Mouse (Mus musculus) ES-E14 (cell line): ENCODE results near the gene Nucb1. TPM values are rescaled to one million over a fixed set of nuclear protein-coding genes. Genes with fewer than 3 reads are reported as not detected.
A peak's percentile ranks its signal among the peaks of the same experiment; 100 is the strongest.
"Not testable (repeated sequence)": the region's sequence is repeated elsewhere in the genome, so short reads cannot be mapped to it uniquely, and the experiment has no call there.

Source experiments
- DNase-seq: peaks from one replicate; pipeline ENCODE4 v3.0.0-alpha.2; 2013; ENCODE audit warnings: low read depth, low spot score
- H3K27ac ChIP-seq: 2 replicates; pipeline ENCODE4 v1.5.1; 2012; ENCODE audit warnings: low read depth, mild to moderate bottlenecking, low read length, moderate library complexity, mixed read lengths; ENCODE audit not compliant: poor library complexity, insufficient read depth, severe bottlenecking
- H3K36me3 ChIP-seq: 2 replicates; pipeline ENCODE4 v1.6.1; 2012; ENCODE audit warnings: mild to moderate bottlenecking, low read length, moderate library complexity, mixed read lengths; ENCODE audit not compliant: control insufficient read depth, poor library complexity, insufficient read depth, severe bottlenecking
- H3K4me1 ChIP-seq, 2 experiments: fragments of 150-350 bp in 1 of 2; sonication (generic) in 1 of 2; 2 replicates each; pipeline ENCODE4 v1.6.1; 2012; ENCODE audit warnings: low read length in 2 of 2, mild to moderate bottlenecking in 1 of 2, mixed read lengths in 1 of 2; ENCODE audit not compliant: control insufficient read depth in 2 of 2, insufficient read depth in 2 of 2, poor library complexity in 1 of 2
- H3K4me3 ChIP-seq, 2 experiments: fragments of 150-350 bp in 1 of 2; sonication (generic) in 1 of 2; 2 replicates each; pipeline ENCODE4 v1.5.1; 2012; ENCODE audit warnings: low read length in 2 of 2, low read depth in 1 of 2, mild to moderate bottlenecking in 1 of 2, mixed read lengths in 1 of 2; ENCODE audit not compliant: insufficient read depth in 1 of 2, poor library complexity in 1 of 2, severe bottlenecking in 1 of 2
- H3K9ac ChIP-seq: 2 replicates; pipeline ENCODE4 v1.6.1; 2012; ENCODE audit warnings: low read depth, mild to moderate bottlenecking, low read length, mixed read lengths; ENCODE audit not compliant: poor library complexity, insufficient read depth, severe bottlenecking
- H3K9me3 ChIP-seq: fragments of 150-350 bp; sonication (generic); 2 replicates; pipeline ENCODE4 v1.6.1; 2012; ENCODE audit warnings: low read depth, mild to moderate bottlenecking, low read length; ENCODE audit not compliant: control insufficient read depth, insufficient read depth
- CHD2 ChIP-seq: IDR thresholded peaks from 2 replicates; pipeline ENCODE4 v1.6.1; 2014; ENCODE audit warnings: mild to moderate bottlenecking, low read depth, low read length, inconsistent platforms
- HCFC1 ChIP-seq: IDR thresholded peaks from 2 replicates; pipeline ENCODE4 v1.6.1; 2012; ENCODE audit warnings: low read length, inconsistent platforms, borderline replicate concordance; ENCODE audit not compliant: insufficient read depth
- MAFK ChIP-seq: IDR thresholded peaks from 2 replicates; pipeline ENCODE4 v1.6.1; 2014; ENCODE audit warnings: mild to moderate bottlenecking, low read depth, low read length, inconsistent platforms; ENCODE audit not compliant: insufficient read depth
- ZC3H11A ChIP-seq: IDR thresholded peaks from 2 replicates; pipeline ENCODE4 v1.6.1; 2012; ENCODE audit warnings: low read depth, mild to moderate bottlenecking, inconsistent platforms, low read length, borderline replicate concordance
- ZNF384 ChIP-seq: IDR thresholded peaks from 2 replicates; pipeline ENCODE4 v1.6.1; 2012; ENCODE audit warnings: low read depth, low read length, inconsistent platforms
- in situ Hi-C, 2 experiments: fragments of 600-800 bp; cut with MboI; formaldehyde crosslinking; loops; one replicate each; pipeline ENCODE4 v1.15.1; 2025; ENCODE audit warnings: low sequenced_read_pairs in 2 of 2, inconsistent platforms in 1 of 2; ENCODE audit not compliant: unreplicated experiment in 2 of 2
- total RNA-seq: library from RNA; depleted of rRNA; stranded (reverse); fragments of 300-350 nt; gene quantifications from 2 replicates; pipeline ENCODE4 v1.2.3, GENCODE M21; 2012

Nucb1 gene
- total RNA-seq, 1 experiment, result 131 TPM

- TF ChIP-seq HCFC1 (peak; percentile 86), MAFK (no peak), CHD2 (no peak), ZNF384 (no peak), ZC3H11A (no peak)
- Histone ChIP-seq H3K36me3 (peaks cover 16% of the 10 kb centered on the region), H3K4me1 (peaks cover 5 to 35% of the 10 kb centered on the region in 2 experiments; a peak in 3 of 4 replicates), H3K9me3 (no peaks in the 10 kb centered on the region), H3K4me3 (no peak overlapping the region), H3K9ac (no peak overlapping the region), H3K27ac (peak overlapping the region; percentile 35; the same call in 1 of the 2 replicates)
- no peak for DNase-seq
- in situ Hi-C loops, result no loop called here
Observed at GRCm38 (mm10) chr7:45519345-45520120, 9.3 kb upstream of the Nucb1 start.

DNA sequence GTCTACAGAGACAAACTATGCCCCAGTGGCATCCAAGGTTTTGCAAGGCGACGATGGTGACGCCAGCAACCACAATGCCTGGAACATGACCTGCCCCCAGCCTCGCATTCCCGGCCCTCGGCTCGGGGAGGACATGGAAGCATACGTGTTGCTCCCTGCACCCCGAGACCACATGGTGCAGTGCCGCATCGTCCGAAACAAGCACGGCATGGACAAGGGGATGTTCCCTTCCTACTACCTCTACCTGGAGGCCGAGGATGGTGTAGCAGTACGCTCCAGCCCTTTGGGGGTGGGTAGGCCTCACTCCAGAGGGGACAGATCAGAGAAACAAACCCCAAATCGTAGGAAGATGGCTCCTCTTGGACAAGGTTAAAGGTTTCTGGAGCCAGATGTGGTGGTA is 8.4 kb upstream of the Nucb1 start:
- H3K9me3 ChIP-seq, result no peaks in the 10 kb centered on the region
- H3K4me3 ChIP-seq, result peak overlapping the region in 1 of 2 experiments; percentile 24; a peak in 1 of 4 replicates
- H3K27ac ChIP-seq, result no peak overlapping the region
- in situ Hi-C loops, result no loop called here
- peak overlapping the region; percentile 34; the same call in 1 of the 2 replicates for H3K9ac ChIP-seq
- peaks cover 4 to 38% of the 10 kb centered on the region in 2 experiments; a peak in 3 of 4 replicates for H3K4me1 ChIP-seq
- TF ChIP-seq ZNF384, result no peak
- TF ChIP-seq ZC3H11A, result no peak
- TF ChIP-seq HCFC1, result no peak
- TF ChIP-seq CHD2, result no peak
- no peak for TF ChIP-seq MAFK
- peaks cover 10% of the 10 kb centered on the region for H3K36me3 ChIP-seq
- no peak for DNase-seq

DNA sequence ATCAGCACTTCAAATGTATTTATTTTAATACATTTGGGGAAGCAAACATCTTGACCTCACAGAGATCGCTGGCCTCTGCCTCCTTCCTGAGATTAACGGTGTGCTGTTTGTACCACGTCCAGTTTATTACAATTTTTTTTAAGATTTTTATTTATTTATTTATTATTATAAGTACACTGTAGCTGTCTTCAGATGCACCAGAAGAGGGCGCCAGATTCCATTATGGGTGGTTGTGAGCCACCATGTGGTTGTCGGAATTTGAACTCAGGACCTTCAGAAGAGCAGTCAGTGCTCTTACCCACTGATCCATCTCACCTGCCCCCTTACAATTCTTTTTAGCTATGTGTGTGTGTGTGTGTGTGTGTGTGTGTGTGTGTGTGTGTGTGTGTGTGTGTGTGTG is 6.6 kb upstream of the Nucb1 start:
- H3K4me3 ChIP-seq, H3K9ac ChIP-seq, H3K36me3 ChIP-seq, in situ Hi-C loops, H3K27ac ChIP-seq, DNase-seq, H3K9me3 ChIP-seq: not testable (repeated sequence)
- peaks cover 4 to 37% of the 10 kb centered on the region in 2 experiments; a peak in 3 of 4 replicates for H3K4me1 ChIP-seq

- no peak for DNase-seq
- peak overlapping the region in 1 of 2 experiments; percentile 3; a peak in 1 of 4 replicates for H3K4me3 ChIP-seq
Observed at GRCm38 (mm10) chr7:45515436-45515835, 5.2 kb upstream of the Nucb1 start.

DNA sequence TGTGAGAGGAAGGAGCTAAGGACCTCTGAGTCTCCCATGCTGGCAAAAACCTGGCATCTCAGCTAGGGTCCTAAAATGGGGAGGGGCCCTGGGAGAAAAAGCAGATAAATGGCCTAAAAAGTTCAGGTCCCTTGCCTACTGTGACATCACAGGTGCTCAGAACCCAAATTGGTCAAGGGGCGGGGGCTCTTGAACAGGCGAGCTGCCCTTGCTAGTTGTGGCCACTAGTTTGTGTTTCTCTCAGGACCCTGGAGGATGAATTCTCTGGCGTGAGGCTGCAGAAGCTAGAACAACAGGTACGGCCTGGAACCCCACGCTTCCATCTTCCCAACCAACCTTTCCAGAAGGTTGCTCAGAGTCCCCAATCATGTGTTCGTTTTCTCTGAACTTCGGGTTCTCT is 4.2 kb upstream of the Nucb1 start:
- in situ Hi-C loops, result no loop called here
- Histone ChIP-seq H3K9ac (no peak overlapping the region), H3K4me3 (no peak overlapping the region), H3K4me1 (peaks cover 4 to 37% of the 10 kb centered on the region in 2 experiments; a peak in 3 of 4 replicates), H3K9me3 (no peaks in the 10 kb centered on the region), H3K36me3 (no peaks in the 10 kb centered on the region), H3K27ac (no peak overlapping the region)
- no peak for TF ChIP-seq CHD2
- no peak for TF ChIP-seq ZNF384
- TF ChIP-seq HCFC1, result no peak
- TF ChIP-seq MAFK, result no peak
- TF ChIP-seq ZC3H11A, result no peak
- DNase-seq, result no peak

More at GRCm38 (mm10) chr7:45515436-45515835, 5.2 kb upstream of the Nucb1 start:
- H3K9ac ChIP-seq, result no peak overlapping the region
- H3K27ac ChIP-seq, result no peak overlapping the region
- no peaks in the 10 kb centered on the region for H3K9me3 ChIP-seq
- in situ Hi-C loops, result no loop called here
- H3K4me1 ChIP-seq, result peaks cover 4 to 37% of the 10 kb centered on the region in 2 experiments; a peak in 3 of 4 replicates
- H3K36me3 ChIP-seq, result no peaks in the 10 kb centered on the region
- no peak for TF ChIP-seq HCFC1
- no peak for TF ChIP-seq ZNF384
- no peak for TF ChIP-seq CHD2
- no peak for TF ChIP-seq MAFK
- TF ChIP-seq ZC3H11A, result no peak
